Mouse (Mus musculus) CD8-positive naive resting alpha-beta T cell, adult 2 months (primary cell): ENCODE measurements around the gene Pm20d2.

Experiments used
- DNase-seq, 2 experiments: peaks; one replicate each; pipeline ENCODE4 v3.0.0; 2022; ENCODE audit warnings: low read depth in 2 of 2, low spot score in 2 of 2

Gene Pm20d2

DNA sequence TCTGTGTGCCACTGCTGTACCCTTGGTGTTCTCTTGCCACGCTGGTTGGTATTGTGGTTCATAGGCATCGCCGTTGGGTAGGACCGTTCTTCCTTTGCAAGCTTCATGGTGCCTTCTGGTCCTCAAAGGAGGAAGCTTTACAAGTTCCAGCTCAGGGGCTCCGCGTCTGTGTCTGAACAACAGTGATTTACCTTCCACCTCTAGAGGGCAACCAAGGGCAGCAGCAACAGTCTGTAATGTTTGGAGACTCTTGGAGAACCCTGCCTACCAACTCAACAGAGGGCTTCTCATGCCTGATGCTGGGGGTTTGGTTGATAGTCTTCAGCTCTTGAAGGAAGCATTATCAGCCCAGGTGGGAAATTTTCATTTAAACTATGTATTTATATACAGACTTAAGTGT, 65.0 kb downstream of the Pm20d2 start:
- DNase-seq: peak; percentile 17 to 51
